Mouse (Mus musculus): ENCODE results near the gene Nhsl2. TPM values are rescaled to one million over a fixed set of nuclear protein-coding genes. Genes with fewer than 3 reads are reported as not detected.
A peak's percentile ranks its signal among the peaks of the same experiment; 100 is the strongest.

Gene Nhsl2
- polyA plus RNA-seq, 1 experiment from 2014 or later = 9.9 TPM

- Histone ChIP-seq H3K36me3 (ENCODE audit: control insufficient read depth, insufficient read depth, low read length) (no peaks in the 10 kb centered on the region), H3K4me1 (ENCODE audit: control insufficient read depth, insufficient read depth, low read length) (no peaks in the 10 kb centered on the region), H3K4me2 (ENCODE audit: low read depth, low read length) (no peak overlapping the region), H3K4me3 (ENCODE audit: low read depth, low read length) (no peak overlapping the region), H3K9ac (ENCODE audit: low read depth, low read length) (no peak overlapping the region), H3K9me3 (ENCODE audit: control insufficient read depth, low read length) (no peaks in the 10 kb centered on the region), H3K27me3 (replicated peaks; ENCODE audit: control insufficient read depth, insufficient read depth, low read length) (peaks cover 5% of the 10 kb centered on the region), H3K27ac (replicated peaks; ENCODE audit: low read depth, low read length) (no peak overlapping the region)
- ATAC-seq (ENCODE audit: low read depth) (no peak), DNase-seq (ENCODE audit: low spot score) (no peak)
- WGBS = 76% methylated on average over 5 of the region's 5 CpGs
Observed at GRCm38 (mm10) chrX:101931016-101931415, 81.8 kb downstream of the Nhsl2 start.

GRCm38 (mm10) chrX:101932244-101932643 lies 83.1 kb downstream of the Nhsl2 start:
- Histone ChIP-seq H3K27me3 (replicated peaks; ENCODE audit: control insufficient read depth, insufficient read depth, low read length) (peaks cover 14% of the 10 kb centered on the region), H3K4me3 (ENCODE audit: low read depth, low read length) (no peak overlapping the region), H3K36me3 (ENCODE audit: control insufficient read depth, insufficient read depth, low read length) (no peaks in the 10 kb centered on the region), H3K4me1 (ENCODE audit: control insufficient read depth, insufficient read depth, low read length) (no peaks in the 10 kb centered on the region), H3K4me2 (ENCODE audit: low read depth, low read length) (no peak overlapping the region), H3K27ac (replicated peaks; ENCODE audit: low read depth, low read length) (no peak overlapping the region), H3K9ac (ENCODE audit: low read depth, low read length) (no peak overlapping the region), H3K9me3 (ENCODE audit: control insufficient read depth, low read length) (no peaks in the 10 kb centered on the region)
- WGBS = 81% methylated on average over 7 of the region's 7 CpGs
- DNase-seq (ENCODE audit: low spot score) (no peak), ATAC-seq (ENCODE audit: low read depth) (no peak)

GRCm38 (mm10) chrX:101933346-101933745 lies 84.2 kb downstream of the Nhsl2 start:
- no peaks in the 10 kb centered on the region for H3K4me1 ChIP-seq (ENCODE audit: control insufficient read depth, insufficient read depth, low read length)
- no peak overlapping the region for H3K27ac ChIP-seq (replicated peaks; ENCODE audit: low read depth, low read length)
- ATAC-seq (ENCODE audit: low read depth) (no peak), DNase-seq (ENCODE audit: low spot score) (no peak)
- no peak overlapping the region for H3K4me2 ChIP-seq (ENCODE audit: low read depth, low read length)
- H3K36me3 ChIP-seq (ENCODE audit: control insufficient read depth, insufficient read depth, low read length) = no peaks in the 10 kb centered on the region
- no peak overlapping the region for H3K9ac ChIP-seq (ENCODE audit: low read depth, low read length)
- 90% methylated on average over 5 of the region's 5 CpGs for WGBS
- no peak overlapping the region for H3K4me3 ChIP-seq (ENCODE audit: low read depth, low read length)
- H3K27me3 ChIP-seq (replicated peaks; ENCODE audit: control insufficient read depth, insufficient read depth, low read length) = peaks cover 17% of the 10 kb centered on the region
- H3K9me3 ChIP-seq (ENCODE audit: control insufficient read depth, low read length) = no peaks in the 10 kb centered on the region

DNA sequence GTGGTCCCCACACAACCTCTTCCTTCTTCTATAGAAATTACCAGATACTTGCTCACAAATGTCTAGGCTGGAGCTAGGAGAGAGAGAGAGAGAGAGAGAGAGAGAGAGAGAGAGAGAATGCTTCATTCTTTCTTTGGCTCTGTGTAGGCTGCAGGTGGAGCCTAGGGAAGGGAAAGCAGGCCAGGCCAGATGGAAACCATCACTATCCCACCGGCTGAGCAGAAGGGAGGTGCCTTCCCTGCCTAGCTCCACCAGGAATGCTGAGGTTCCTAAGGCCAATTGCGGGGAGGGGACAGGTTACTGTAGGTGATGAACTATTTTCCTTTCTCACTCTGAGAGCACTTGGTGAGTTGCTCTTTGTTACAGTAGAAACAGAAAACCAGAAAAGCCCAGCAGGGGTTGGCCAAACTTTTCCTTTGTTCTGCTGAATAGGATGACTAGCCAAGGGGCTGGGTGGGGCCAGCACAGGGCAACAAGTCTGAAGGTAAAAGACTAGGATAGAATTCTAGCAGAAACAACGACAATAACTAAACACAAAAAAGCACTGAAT lies 86.2 kb downstream of the Nhsl2 start:
- WGBS = 44% methylated on average over 3 of the region's 3 CpGs
- Histone ChIP-seq H3K9ac (ENCODE audit: low read depth, low read length) (no peak overlapping the region), H3K36me3 (ENCODE audit: control insufficient read depth, insufficient read depth, low read length) (no peaks in the 10 kb centered on the region), H3K4me2 (ENCODE audit: low read depth, low read length) (no peak overlapping the region), H3K27me3 (replicated peaks; ENCODE audit: control insufficient read depth, insufficient read depth, low read length) (peaks cover 22% of the 10 kb centered on the region), H3K4me3 (ENCODE audit: low read depth, low read length) (no peak overlapping the region), H3K4me1 (ENCODE audit: control insufficient read depth, insufficient read depth, low read length) (no peaks in the 10 kb centered on the region), H3K9me3 (ENCODE audit: control insufficient read depth, low read length) (no peaks in the 10 kb centered on the region), H3K27ac (replicated peaks; ENCODE audit: low read depth, low read length) (no peak overlapping the region)
- DNase-seq (ENCODE audit: low spot score) = no peak
- 0 out of 2 replicates have a peak, but pooled peaks have one; percentile 33 for ATAC-seq (ENCODE audit: low read depth)

DNA sequence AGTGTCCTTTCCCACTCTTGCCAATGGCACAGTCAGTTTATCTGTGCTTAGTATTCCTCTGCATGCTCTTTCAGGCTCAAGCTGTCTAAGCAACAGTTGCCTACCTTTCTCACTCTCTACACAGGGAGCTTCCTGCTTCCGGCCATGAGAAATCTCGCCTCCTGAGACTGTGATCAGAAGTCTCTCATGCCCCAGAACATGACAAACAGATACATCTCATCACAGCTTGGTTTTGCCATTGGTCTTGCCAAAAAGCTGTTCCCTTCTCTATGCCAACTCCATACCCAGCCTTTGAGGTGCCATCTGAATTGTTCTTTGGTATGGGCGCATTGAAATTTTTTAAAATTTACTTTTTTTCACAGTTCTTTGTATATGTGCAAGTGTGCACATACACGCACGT lies 90.3 kb downstream of the Nhsl2 start:
- H3K4me1 ChIP-seq (ENCODE audit: control insufficient read depth, insufficient read depth, low read length) = peaks cover 3% of the 10 kb centered on the region
- H3K27ac ChIP-seq (replicated peaks; ENCODE audit: low read depth, low read length) = no peak overlapping the region
- H3K36me3 ChIP-seq (ENCODE audit: control insufficient read depth, insufficient read depth, low read length) = no peaks in the 10 kb centered on the region
- no peak overlapping the region for H3K4me3 ChIP-seq (ENCODE audit: low read depth, low read length)
- ATAC-seq (ENCODE audit: low read depth) = no peak
- H3K9ac ChIP-seq (ENCODE audit: low read depth, low read length) = no peak overlapping the region
- H3K9me3 ChIP-seq (ENCODE audit: control insufficient read depth, low read length) = no peaks in the 10 kb centered on the region
- H3K27me3 ChIP-seq (replicated peaks; ENCODE audit: control insufficient read depth, insufficient read depth, low read length) = peaks cover 23% of the 10 kb centered on the region
- DNase-seq (ENCODE audit: low spot score) = no peak
- no peak overlapping the region for H3K4me2 ChIP-seq (ENCODE audit: low read depth, low read length)
- WGBS = 91% methylated on average over 5 of the region's 5 CpGs

DNA sequence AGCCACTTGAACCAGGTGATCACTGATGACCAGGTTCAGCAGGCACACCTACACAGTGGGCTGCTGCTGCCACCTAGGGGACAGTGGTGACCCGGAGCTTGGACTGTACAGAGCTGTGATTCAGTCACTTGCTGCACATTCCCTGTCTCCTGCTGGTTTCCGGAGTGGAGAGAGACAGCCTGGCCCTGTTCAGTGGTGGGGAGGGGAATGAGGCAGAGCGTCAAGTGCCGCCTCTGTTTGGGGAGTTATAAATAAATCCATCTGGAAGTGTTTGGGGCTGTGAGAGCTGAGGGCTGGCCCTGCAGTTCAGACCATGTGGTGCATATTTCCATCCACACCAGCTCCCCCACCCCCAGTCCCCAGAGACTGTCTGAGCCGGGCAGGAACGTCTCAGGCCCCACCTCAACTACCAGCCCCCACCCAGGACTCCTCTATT lies 93.3 kb downstream of the Nhsl2 start:
- Histone ChIP-seq H3K4me2 (ENCODE audit: low read depth, low read length) (no peak overlapping the region; the same call in 1 of the 2 replicates), H3K9me3 (ENCODE audit: control insufficient read depth, low read length) (no peaks in the 10 kb centered on the region), H3K4me1 (ENCODE audit: control insufficient read depth, insufficient read depth, low read length) (peaks cover 7% of the 10 kb centered on the region), H3K36me3 (ENCODE audit: control insufficient read depth, insufficient read depth, low read length) (no peaks in the 10 kb centered on the region), H3K27me3 (replicated peaks; ENCODE audit: control insufficient read depth, insufficient read depth, low read length) (peaks cover 13% of the 10 kb centered on the region), H3K27ac (replicated peaks; ENCODE audit: low read depth, low read length) (peak overlapping the region; percentile 46; the same call in 1 of the 2 replicates), H3K4me3 (ENCODE audit: low read depth, low read length) (no peak overlapping the region), H3K9ac (ENCODE audit: low read depth, low read length) (no peak overlapping the region)
- 27% methylated on average over 3 of the region's 6 CpGs for WGBS
- DNase-seq (ENCODE audit: low spot score) (peak; percentile 85), ATAC-seq (ENCODE audit: low read depth) (peak; percentile 96)

DNA sequence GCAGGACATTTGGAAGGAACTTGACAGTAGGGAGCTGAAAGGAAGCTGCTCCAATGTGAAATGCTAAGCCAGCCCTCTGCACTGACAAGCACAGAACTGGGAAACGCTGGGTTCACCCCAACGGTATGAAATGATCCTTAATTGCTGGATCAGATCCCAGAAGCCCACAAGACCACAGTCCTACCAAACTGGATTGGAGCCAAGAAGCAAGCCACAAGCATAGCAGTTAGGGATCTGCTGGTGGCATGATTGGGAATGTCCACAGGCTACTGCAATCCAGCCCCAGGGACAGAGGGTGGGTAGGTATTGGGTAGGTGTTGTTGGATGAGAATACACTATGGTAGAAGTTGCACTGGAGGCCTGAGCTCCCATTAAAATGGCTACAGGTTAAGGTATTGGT lies 94.6 kb downstream of the Nhsl2 start:
- Histone ChIP-seq H3K27ac (replicated peaks; ENCODE audit: low read depth, low read length) (0 out of 2 replicates have a peak overlapping the region, but pooled peaks have one; percentile 33), H3K9ac (ENCODE audit: low read depth, low read length) (no peak overlapping the region), H3K4me1 (ENCODE audit: control insufficient read depth, insufficient read depth, low read length) (peaks cover 7% of the 10 kb centered on the region), H3K36me3 (ENCODE audit: control insufficient read depth, insufficient read depth, low read length) (no peaks in the 10 kb centered on the region), H3K9me3 (ENCODE audit: control insufficient read depth, low read length) (no peaks in the 10 kb centered on the region), H3K4me2 (ENCODE audit: low read depth, low read length) (no peak overlapping the region), H3K4me3 (ENCODE audit: low read depth, low read length) (no peak overlapping the region), H3K27me3 (replicated peaks; ENCODE audit: control insufficient read depth, insufficient read depth, low read length) (peaks cover 11% of the 10 kb centered on the region; the same call in 1 of the 2 replicates)
- DNase-seq (ENCODE audit: low spot score) = peak; percentile 63
- ATAC-seq (ENCODE audit: low read depth) = no peak; the same call in 1 of the 2 replicates
- 50% methylated on average over 2 of the region's 2 CpGs for WGBS

DNA sequence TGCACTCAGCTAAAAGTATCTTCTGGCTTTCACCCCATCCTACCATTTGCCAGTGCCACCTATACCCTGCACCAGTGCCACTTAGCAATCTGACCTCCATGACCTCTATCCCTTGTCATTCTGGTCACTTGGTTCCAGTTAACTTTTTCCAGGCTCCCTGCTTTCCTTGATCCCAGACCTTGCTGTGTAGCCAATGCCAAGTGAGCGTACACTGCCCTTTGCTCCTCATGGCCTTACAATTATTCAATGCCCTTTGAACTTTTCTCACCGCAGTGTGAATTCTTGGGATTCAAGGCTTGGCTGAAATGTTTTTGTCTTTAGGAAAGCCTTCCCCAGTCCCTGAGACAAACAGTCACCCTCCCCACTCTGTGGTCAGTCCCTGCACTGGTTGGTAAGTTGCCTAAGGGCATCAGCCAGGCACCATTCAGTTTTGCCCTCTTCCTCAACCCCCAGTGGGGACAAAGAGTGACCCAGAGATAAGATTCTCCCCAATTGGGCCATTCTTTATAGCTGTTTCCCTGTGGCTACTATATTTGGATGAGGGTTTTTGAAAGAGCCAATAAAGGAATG lies 95.7 kb downstream of the Nhsl2 start:
- peaks cover 7% of the 10 kb centered on the region for H3K4me1 ChIP-seq (ENCODE audit: control insufficient read depth, insufficient read depth, low read length)
- H3K36me3 ChIP-seq (ENCODE audit: control insufficient read depth, insufficient read depth, low read length) = no peaks in the 10 kb centered on the region
- 70% methylated on average over 2 of the region's 2 CpGs for WGBS
- ATAC-seq (ENCODE audit: low read depth) (no peak), DNase-seq (ENCODE audit: low spot score) (no peak)
- H3K9me3 ChIP-seq (ENCODE audit: control insufficient read depth, low read length) = no peaks in the 10 kb centered on the region
- no peak overlapping the region for H3K4me3 ChIP-seq (ENCODE audit: low read depth, low read length)
- no peak overlapping the region for H3K27ac ChIP-seq (replicated peaks; ENCODE audit: low read depth, low read length)
- H3K9ac ChIP-seq (ENCODE audit: low read depth, low read length) = no peak overlapping the region
- peaks cover 6% of the 10 kb centered on the region for H3K27me3 ChIP-seq (replicated peaks; ENCODE audit: control insufficient read depth, insufficient read depth, low read length)
- H3K4me2 ChIP-seq (ENCODE audit: low read depth, low read length) = no peak overlapping the region

DNA sequence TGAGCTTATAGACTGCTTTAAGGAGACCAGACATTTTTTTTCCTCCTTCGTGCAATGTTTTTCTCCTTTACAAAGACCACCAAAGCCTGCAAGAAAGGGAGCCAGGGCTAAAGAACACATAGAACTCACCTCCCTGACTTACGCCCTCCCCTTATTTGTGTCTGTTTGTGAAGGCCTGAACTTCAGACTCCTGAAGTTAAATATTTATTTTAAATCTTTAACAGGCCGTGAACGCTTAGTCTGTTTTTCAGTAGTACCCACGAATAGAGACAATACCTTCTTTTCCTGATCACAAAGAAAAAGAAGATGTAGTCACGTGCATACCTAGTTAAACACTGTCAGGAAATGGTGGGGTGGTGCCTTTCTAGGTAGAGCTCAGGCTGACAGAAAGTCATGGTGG lies 103.3 kb downstream of the Nhsl2 start:
- peaks cover 16% of the 10 kb centered on the region for H3K27me3 ChIP-seq (replicated peaks; ENCODE audit: control insufficient read depth, insufficient read depth, low read length)
- H3K9me3 ChIP-seq (ENCODE audit: control insufficient read depth, low read length) = no peaks in the 10 kb centered on the region
- DNase-seq (ENCODE audit: low spot score) (no peak), ATAC-seq (ENCODE audit: low read depth) (no peak)
- no peak overlapping the region for H3K4me3 ChIP-seq (ENCODE audit: low read depth, low read length)
- H3K4me1 ChIP-seq (ENCODE audit: control insufficient read depth, insufficient read depth, low read length) = no peaks in the 10 kb centered on the region
- no peaks in the 10 kb centered on the region for H3K36me3 ChIP-seq (ENCODE audit: control insufficient read depth, insufficient read depth, low read length)
- H3K4me2 ChIP-seq (ENCODE audit: low read depth, low read length) = no peak overlapping the region
- 76% methylated on average over 6 of the region's 6 CpGs for WGBS
- no peak overlapping the region for H3K9ac ChIP-seq (ENCODE audit: low read depth, low read length)
- no peak overlapping the region for H3K27ac ChIP-seq (replicated peaks; ENCODE audit: low read depth, low read length)

All from embryonic facial prominence, embryonic 14.5 days (tissue).